Mouse (Mus musculus) cerebellum, adult 11-12 months (tissue): ENCODE measurements around the gene Gm266.

Experiments used
- DNase-seq: peaks from one replicate; pipeline ENCODE4 v3.0.0; 2022

Gene Gm266

DNA sequence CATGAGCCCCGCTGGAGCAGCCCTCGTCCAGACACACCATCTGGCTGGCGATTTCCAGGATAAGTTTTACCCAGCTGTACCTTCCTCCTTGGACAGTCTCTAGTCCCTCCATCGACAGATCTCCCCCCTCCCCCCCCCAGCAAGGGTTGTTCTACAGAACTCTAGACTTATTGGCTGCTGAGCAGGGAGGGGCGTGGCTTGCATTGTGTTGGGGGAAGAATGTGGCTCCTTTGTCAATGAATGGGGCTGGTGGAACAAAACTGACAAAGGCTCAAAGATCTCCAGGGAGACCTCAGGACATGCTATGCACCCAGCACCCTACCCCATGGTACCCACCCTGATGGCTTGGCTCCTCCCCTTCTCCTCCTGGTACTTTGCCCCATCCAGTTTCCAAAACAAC lies 15.1 kb upstream of the Gm266 start:
- DNase-seq = no peak

- DNase-seq = no peak
Measured at GRCm38 (mm10) chr12:111499617-111500016, 14.0 kb upstream of the Gm266 start.

DNA sequence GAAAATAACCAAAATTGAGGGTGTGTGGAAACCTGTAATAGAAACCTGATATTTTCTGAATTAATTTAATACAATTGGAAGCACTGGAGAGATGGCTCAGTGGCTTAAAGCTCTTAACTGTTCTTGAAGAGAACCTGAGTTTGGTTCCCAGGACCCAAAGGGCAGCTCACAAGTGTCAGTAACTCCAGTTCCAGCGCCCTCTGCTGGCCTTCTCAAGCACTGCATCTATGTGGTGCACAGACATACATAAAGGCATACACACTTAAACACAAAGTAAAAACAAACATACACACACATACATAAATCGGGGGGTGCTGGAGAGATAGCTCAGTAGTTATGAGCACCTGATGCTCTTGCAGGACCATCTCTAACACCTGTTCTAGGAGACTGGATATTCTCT lies 11.5 kb upstream of the Gm266 start:
- no peak for DNase-seq

DNA sequence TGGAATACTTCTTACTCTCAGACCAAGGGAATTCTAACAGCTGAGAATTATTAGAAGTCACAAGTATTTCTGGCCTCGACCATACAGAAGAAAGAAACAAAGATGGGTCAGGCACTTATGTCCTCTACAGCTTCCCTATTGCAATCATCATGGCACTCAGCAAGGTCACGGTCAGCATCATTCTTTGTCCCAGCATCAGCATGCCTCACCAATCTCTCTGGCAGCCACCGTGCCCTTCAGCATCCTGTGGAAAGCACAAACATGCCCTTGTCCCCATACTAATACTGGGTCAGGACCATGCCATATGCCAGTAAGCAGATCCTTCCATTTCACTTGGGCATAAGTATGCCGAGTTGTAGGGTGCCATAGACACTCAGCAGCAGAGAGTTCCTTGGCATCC lies 9.3 kb upstream of the Gm266 start:
- DNase-seq = no peak

GRCm38 (mm10) chr12:111489261-111489865 lies 3.7 kb upstream of the Gm266 start:
- DNase-seq = no peak

DNA sequence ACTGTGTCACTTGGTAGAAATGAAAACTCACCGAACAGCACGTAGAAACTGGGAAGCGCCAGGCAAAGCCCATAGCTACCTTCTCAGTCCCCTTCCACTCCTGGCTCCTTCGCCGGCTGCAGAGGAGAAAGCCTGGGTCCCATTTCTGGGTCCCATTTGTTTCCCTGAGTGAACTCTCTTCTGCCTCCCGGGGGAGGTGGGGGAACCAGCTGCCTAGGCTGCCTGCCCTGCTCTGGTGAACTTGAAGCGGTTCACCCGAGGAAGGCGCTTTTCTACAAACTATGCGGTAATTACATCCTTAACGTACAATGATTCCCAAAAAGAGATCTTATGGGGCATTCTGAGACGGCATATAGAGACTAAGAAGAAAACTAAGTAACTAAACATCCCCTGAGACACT lies 832 bp upstream of the Gm266 start:
- DNase-seq = no peak

GRCm38 (mm10) chr12:111485046-111485651 lies 474 bp downstream of the Gm266 start:
- no peak for DNase-seq

DNA sequence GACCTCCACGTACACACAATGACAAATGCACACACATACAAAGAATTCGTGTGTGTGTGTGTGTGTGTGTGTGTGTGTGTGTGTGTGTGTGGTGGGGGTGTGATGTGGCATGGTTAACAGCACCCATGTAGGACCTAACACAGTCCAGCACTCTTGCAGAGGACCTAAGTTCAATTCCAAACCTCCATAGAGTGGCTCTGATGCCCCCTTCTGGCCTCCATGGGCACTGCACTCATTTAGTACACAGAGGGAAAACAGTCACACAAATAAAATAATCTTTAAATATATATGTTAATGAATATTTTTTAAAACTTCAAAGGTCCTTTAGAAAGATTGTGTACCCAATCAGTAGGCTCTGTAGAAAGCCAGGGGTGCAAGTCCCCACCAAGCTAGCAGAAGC lies 5.7 kb downstream of the Gm266 start:
- DNase-seq = no peak

DNA sequence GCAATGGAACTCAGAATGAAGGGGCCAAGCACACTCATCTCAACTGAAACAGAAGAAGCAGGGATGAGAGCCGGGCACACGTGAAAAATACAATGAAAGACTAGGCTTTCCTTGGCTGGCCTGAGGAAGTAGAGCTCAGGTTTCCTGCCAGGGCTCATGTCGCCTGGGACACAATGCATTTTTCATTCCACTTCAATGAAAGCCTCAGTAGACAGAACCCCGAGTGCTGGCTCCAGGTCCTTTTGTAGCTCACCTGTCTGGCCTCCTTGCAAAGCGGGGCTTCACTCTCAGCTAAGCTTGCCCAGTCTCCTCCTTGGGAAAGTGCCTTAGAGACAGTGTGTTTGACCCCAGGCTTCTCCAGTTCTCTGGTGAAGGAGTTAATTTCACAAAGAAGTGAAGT lies 6.7 kb downstream of the Gm266 start:
- DNase-seq = no peak

GRCm38 (mm10) chr12:111474893-111475643 lies 10.6 kb downstream of the Gm266 start:
- DNase-seq = no peak

GRCm38 (mm10) chr12:111474384-111474783 lies 11.2 kb downstream of the Gm266 start:
- no peak for DNase-seq

DNA sequence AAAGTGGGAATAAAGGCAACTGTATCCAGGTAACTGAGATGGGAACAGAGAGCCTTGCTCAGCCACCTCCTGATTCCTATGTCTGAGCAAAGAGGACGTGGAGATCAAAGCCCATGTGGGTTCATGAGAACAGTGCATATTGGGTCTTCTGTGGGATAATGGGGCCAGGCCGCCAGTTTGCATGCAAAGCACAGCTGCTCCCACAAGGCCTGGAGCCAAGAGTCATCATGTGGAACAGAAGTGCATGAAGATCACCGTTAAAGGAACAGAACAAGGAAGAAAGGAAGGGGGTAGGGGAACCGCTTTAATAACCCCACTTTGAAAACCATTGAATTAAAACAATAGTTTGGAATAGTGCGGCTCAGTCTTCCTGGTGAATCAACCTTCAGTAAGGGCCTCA lies 12.7 kb downstream of the Gm266 start:
- DNase-seq = no peak

DNA sequence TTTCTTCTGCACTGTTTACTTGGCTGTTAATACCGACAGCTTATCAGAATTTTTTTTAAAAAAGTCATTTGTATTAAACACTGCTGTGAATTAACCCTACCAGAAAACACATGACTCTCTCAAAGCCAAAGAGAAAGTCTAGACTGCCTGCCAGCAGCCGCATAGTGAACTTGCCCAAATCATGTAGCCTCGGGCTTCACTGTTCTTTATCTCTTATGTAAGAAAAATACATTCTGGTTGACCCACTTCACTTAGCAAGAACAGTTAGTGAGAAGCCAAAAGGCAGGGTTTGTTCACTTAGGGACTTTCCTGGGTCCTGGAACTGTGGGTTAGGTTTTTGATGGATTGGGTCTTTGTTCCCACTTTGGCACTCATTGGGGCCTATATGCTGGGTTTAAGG lies 13.9 kb downstream of the Gm266 start:
- DNase-seq = no peak

- DNase-seq = no peak
Measured at GRCm38 (mm10) chr12:111471119-111471518, 14.5 kb downstream of the Gm266 start.

GRCm38 (mm10) chr12:111469507-111469906 lies 16.1 kb downstream of the Gm266 start:
- DNase-seq = peak; percentile 49

GRCm38 (mm10) chr12:111468206-111468605 lies 17.4 kb downstream of the Gm266 start:
- DNase-seq = no peak

GRCm38 (mm10) chr12:111466369-111466768 lies 19.3 kb downstream of the Gm266 start:
- DNase-seq = no peak

DNA sequence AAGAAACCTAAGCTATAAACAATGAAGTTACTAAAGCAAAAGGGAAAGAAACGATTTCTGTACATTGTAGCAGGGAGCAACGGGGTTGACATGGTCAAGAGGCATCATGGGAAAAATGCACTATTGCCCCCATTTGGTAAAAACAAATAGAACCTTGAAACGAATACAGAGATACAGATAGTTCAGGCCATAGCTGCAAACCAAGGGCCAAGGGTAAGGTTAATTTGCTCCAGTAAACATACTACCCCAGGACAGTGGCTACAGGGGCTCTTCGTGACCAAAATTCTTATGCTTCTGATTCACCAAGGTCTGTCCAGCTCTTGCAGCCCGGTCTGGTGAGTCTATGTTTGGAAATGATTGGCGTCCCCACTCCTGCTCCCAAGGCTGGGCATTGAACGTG lies 22.1 kb downstream of the Gm266 start:
- DNase-seq = no peak

DNA sequence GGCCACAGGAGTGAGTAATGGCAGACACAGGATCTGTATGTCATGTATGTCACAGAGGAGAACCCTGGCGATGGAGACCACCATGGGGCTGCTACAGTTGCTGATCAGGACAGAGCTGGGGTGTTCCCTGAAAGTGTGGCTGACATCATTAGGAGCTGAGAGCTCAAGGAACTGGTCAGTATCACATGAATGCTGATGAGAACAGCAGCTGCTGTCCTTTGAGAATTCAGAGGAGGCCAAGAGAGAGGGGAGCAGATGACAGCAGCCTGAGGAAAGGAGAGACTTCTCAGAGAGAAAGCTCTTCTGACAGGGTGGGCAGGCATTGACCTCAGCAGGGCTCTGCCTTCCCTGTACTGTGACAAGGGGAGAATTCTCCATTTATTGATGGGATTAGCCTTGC lies 27.9 kb downstream of the Gm266 start:
- no peak for DNase-seq

DNA sequence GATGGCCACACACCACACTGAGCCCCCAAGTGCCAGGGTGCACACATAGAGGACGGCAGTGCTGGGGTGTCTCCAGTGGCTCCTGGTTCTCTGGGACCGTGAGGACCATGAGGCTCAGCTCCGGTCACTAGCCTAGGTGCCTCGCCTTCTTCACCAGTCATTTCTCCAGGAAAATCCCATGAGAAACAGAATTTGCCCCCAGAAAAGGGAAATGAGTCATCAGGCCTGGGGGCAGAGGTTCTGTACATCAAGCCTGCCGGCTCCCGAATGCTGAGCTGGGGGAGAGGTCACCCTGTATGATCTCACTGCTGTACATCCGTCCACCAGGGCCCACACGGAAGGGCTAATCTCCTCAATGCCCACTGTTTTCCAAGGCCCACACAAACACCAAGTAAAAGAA lies 29.8 kb downstream of the Gm266 start:
- DNase-seq = no peak

DNA sequence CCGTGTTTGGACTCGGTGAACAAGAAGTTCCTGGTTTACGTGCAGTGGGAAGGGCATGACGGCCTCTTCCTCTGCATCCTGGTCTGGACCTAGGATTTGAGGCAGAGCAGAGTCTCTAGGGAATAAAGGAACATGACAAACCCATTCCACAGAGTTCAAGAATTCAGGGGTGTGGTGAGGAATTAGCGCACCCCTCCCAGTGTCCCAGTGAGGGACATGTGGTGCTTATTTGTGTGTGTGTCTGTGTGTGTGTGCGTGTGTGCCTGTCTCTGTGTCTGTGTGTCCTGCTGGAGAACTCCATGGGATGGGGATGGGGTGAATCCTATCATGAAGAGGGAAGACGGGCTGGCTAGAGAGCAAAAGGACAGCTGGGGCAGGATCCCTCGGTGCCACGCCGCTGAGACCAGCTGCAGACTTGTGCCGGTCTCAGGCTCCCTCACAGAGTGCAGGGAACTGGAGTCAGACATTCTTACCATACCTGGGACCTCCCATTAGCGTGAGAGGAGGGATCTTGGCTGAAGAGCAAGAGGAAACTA lies 30.2 kb downstream of the Gm266 start:
- no peak for DNase-seq

GRCm38 (mm10) chr12:111454543-111455280 lies 30.9 kb downstream of the Gm266 start:
- no peak for DNase-seq

GRCm38 (mm10) chr12:111454021-111454420 lies 31.6 kb downstream of the Gm266 start:
- no peak for DNase-seq
